Mouse (Mus musculus) lung, embryonic 14.5 days (tissue): Measurements from ENCODE around the gene Bad. TPM values are rescaled to one million over a fixed set of nuclear protein-coding genes. Genes with fewer than 3 reads are reported as not detected.
A peak's percentile ranks its signal among the peaks of the same experiment; 100 is the strongest.

Experiments
- ATAC-seq: fragments of 200-750 bp; cut with Nextera tagmentation; 2 replicates; pipeline ENCODE4 v1.8.0; 2017; ENCODE audit warnings: mild to moderate bottlenecking, moderate TSS enrichment, moderate library complexity; ENCODE audit not compliant: insufficient read depth
- DNase-seq: peaks from one replicate; pipeline ENCODE4 v3.0.0-alpha.2; 2015
- H3K27ac ChIP-seq: fragments of 300-500 bp; sonication (generic); 2 replicates; pipeline ENCODE4 v1.5.1; 2014; ENCODE audit warnings: low read depth, mild to moderate bottlenecking, moderate library complexity
- H3K27me3 ChIP-seq: fragments of 300-500 bp; sonication (generic); 2 replicates; pipeline ENCODE4 v1.6.1; 2014; ENCODE audit warnings: low read length, control low read depth; ENCODE audit not compliant: insufficient read depth
- H3K36me3 ChIP-seq: fragments of 300-500 bp; sonication (generic); 2 replicates; pipeline ENCODE4 v1.6.1; 2014; ENCODE audit warnings: control low read depth; ENCODE audit not compliant: insufficient read depth
- H3K4me1 ChIP-seq: fragments of 300-500 bp; sonication (generic); 2 replicates; pipeline ENCODE4 v1.6.1; 2014; ENCODE audit warnings: antibody characterized with exemption, control low read depth; ENCODE audit not compliant: insufficient read depth
- H3K4me2 ChIP-seq: fragments of 300-500 bp; sonication (generic); 2 replicates; pipeline ENCODE4 v1.6.1; 2014; ENCODE audit warnings: mild to moderate bottlenecking
- H3K4me3 ChIP-seq: fragments of 300-500 bp; sonication (generic); 2 replicates; pipeline ENCODE4 v1.5.1; 2014; ENCODE audit warnings: low read depth, low read length
- H3K9ac ChIP-seq: fragments of 300-500 bp; sonication (generic); 2 replicates; pipeline ENCODE4 v1.6.1; 2014
- H3K9me3 ChIP-seq: fragments of 300-500 bp; sonication (generic); 2 replicates; pipeline ENCODE4 v1.6.1; 2016; ENCODE audit warnings: low read depth, low read length, control low read depth
- CTCF ChIP-seq: IDR thresholded peaks from 2 replicates; pipeline ENCODE4 v1.5.1; 2016; ENCODE audit warnings: antibody characterized with exemption, low read depth
- WGBS: fragments of 180-500 bp; shearing (Covaris S2); extraction: QIAGEN DNeasy Blood & Tissue Kit; methylation state at CpG from one replicate; pipeline ENCODE4 v1.1.7; 2014; 5-methylcytosine and 5-hydroxymethylcytosine counted together
- polyA plus RNA-seq: library from polyadenylated mRNA; unstranded; fragments of >200 nt; fragmentation: Nextera tagmentation; extraction: Ambion mirVana; gene quantifications from 2 replicates; pipeline ENCODE4 v1.2.1, GENCODE M21; 2014

Bad gene
- polyA plus RNA-seq, 1 experiment from 2014 or later = 61.0 TPM

DNA sequence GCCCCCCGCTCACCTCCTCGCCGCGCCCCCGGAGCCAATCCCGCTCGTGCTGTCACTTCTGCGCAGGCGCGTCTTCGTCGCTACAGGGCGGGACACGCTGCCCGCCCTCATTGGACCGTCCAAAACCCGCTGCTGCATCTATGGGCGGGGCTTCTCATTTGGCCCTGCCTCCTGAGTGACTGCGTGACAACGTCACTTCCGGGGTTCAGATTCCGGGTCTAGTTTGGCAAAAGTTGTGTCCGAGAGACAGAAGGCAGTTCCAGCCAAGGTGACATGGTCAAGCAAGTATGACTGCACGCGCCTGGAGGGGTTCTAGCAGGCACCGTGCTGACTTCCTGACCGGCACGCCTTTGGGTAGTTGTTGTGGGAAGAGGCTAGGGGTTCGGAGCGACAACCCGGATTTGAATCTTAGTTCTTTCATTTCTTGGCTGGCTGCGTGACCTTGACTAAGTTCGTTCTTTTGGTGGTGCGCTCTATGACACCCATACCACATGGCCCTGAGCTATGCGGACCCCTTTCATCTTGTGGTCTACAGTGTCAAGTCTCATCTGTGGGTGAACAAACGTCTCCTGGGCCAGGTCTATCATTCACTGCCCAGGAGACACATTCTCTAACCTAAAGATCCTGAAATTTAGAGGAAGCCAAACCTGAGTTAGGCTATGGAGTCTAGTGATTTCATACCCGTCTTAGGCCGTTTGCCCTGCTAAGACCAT, 38.9 kb downstream of the Bad start, which contains the start of gene Fkbp2:
Fkbp2 (minus strand) TSS at position 121 of the 713 bp plus-strand sequence.
- DNase-seq = peak; percentile 100
- H3K27ac ChIP-seq = peak within 1 kb of the TSS; percentile 89
- H3K4me3 ChIP-seq = peak within 1 kb of the TSS; percentile 58
- peak within 1 kb of the TSS; percentile 71 for H3K4me2 ChIP-seq
- no peaks in the 10 kb centered on the region for H3K9me3 ChIP-seq
- ATAC-seq = peak; percentile 88
- H3K4me1 ChIP-seq = peaks cover 15% of the 10 kb centered on the region; the same call in 1 of the 2 replicates
- peak within 1 kb of the TSS; percentile 79 for H3K9ac ChIP-seq
- no peak for TF ChIP-seq CTCF
- H3K27me3 ChIP-seq = no peaks in the 10 kb centered on the region
- WGBS = 1% methylated on average over 38 of the region's 38 CpGs
- H3K36me3 ChIP-seq = peaks cover 51% of the 10 kb centered on the region

DNA sequence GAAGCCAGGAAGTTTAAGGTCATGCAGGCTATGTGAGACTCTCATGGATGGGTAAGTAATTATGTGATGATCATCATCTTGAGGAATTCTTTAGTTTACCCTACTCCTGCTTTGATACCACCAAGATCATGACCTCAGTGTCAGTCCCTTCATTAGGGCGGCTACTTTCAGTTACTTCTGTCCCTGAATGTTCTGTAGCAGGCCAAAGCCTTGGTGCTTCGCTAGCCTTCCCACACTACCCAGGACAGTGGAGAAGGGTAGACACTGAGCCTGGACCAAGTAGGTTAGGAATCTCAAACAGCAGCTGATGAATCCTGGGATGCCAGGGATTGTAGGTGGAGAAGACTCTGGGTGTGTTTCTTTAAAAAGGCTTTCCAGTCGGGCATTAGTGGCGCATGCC, 39.8 kb downstream of the Bad start:
- Histone ChIP-seq H3K4me3 (no peak overlapping the region), H3K36me3 (peaks cover 54% of the 10 kb centered on the region), H3K27me3 (no peaks in the 10 kb centered on the region), H3K27ac (no peak overlapping the region), H3K4me2 (peak overlapping the region; percentile 71), H3K9me3 (no peaks in the 10 kb centered on the region), H3K4me1 (peaks cover 12% of the 10 kb centered on the region; the same call in 1 of the 2 replicates), H3K9ac (no peak overlapping the region)
- no peak for ATAC-seq
- TF ChIP-seq CTCF = no peak
- DNase-seq = no peak
- WGBS = 92% methylated on average over 4 of the region's 4 CpGs

DNA sequence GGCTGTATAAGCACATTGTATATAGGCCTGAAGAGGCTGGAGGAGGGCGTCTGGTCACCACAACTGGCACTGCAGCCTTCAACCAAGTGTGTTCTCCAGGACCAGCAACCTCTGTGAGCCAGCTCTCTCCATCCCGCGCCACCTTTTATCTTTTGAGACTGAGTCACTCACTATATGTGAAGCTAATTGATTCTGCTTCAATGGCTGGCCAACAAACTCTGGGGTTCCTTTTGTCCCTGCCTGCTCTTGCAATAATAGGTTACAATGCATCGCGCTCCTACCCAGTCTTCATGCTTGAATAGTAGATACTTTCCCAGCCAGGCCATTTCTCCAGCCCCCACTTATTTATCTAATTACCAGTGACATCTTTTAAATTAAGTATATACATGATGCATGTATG, 42.0 kb downstream of the Bad start:
- 95% methylated on average over 5 of the region's 5 CpGs for WGBS
- Histone ChIP-seq H3K9ac (no peak overlapping the region), H3K9me3 (no peaks in the 10 kb centered on the region), H3K4me2 (no peak overlapping the region), H3K27me3 (no peaks in the 10 kb centered on the region), H3K36me3 (peaks cover 35% of the 10 kb centered on the region), H3K27ac (no peak overlapping the region), H3K4me3 (no peak overlapping the region), H3K4me1 (peaks cover 9% of the 10 kb centered on the region)
- DNase-seq (no peak), ATAC-seq (no peak)
- no peak for TF ChIP-seq CTCF

DNA sequence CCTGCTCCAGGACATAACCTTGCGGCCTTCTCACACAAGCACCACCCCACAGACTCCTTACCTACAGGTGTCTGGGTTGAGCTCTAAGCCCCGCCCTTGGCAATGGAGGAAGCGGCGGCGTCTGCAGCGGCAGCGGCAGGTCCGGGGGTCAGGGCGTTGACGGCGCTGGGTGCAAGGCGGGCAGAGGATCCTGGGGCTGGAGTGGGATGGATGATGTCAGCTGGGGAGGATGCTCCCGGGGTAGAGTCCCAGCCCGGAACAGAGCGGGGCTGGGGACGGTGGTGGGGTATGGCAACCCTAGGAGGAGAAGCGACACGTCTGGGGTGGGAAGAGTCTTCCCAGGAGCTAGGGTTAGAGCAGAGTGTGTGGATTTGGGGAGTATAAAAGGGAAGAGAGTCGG, 43.6 kb downstream of the Bad start:
- no peak for ATAC-seq
- WGBS = 85% methylated on average over 19 of the region's 19 CpGs

DNA sequence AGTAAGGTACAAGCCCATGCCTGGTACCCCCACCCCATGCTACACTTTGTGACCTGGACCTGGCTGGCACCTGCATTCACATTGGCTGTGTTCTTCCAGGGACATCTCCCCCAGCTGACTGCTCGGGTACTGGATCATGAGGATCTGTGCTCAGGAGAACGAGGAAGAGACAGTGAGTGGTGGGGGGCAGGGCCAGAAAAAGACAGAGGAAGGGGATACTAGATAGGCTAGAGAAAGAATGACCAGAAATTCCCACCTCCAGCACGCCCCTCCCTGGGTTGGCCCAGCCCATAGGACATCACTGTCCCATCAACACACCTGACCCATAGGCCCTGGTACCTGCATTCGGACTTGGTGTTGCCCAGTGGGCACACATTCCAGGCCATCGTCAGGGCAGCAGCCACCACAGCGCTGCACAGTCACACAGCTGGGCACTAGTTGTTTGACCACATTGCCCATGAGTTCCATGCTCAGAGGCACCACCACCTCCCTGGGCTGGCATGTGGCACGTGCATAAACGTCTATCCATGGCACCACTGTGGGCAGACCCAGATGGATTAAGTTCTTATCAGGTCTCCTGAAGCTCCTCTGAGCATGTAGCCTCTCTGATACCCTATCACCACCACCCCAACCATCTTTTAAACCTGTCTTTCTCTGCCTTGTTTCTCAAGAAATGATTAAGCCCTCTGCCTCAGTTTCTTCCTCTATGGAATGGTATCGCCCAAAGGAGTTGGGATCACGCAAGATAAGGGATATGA, 44.5 kb downstream of the Bad start:
- WGBS = 75% methylated on average over 10 of the region's 10 CpGs
- Histone ChIP-seq H3K4me3 (peak overlapping the region; percentile 85), H3K4me2 (peak overlapping the region; percentile 82), H3K9me3 (no peaks in the 10 kb centered on the region), H3K27ac (no peak overlapping the region; the same call in 1 of the 2 replicates), H3K27me3 (no peaks in the 10 kb centered on the region), H3K4me1 (peaks cover under 1% of the 10 kb centered on the region), H3K9ac (peak overlapping the region; percentile 83), H3K36me3 (peaks cover 33% of the 10 kb centered on the region)
- ATAC-seq (no peak), DNase-seq (no peak)
- no peak for TF ChIP-seq CTCF

More for the DNA sequence above, 43.6 kb downstream of the Bad start:
- DNase-seq = no peak
- Histone ChIP-seq H3K4me2 (no peak overlapping the region), H3K27me3 (no peaks in the 10 kb centered on the region), H3K27ac (no peak overlapping the region), H3K9me3 (no peaks in the 10 kb centered on the region), H3K4me1 (peaks cover 4% of the 10 kb centered on the region), H3K36me3 (peaks cover 33% of the 10 kb centered on the region), H3K4me3 (no peak overlapping the region), H3K9ac (no peak overlapping the region)
- no peak for TF ChIP-seq CTCF

DNA sequence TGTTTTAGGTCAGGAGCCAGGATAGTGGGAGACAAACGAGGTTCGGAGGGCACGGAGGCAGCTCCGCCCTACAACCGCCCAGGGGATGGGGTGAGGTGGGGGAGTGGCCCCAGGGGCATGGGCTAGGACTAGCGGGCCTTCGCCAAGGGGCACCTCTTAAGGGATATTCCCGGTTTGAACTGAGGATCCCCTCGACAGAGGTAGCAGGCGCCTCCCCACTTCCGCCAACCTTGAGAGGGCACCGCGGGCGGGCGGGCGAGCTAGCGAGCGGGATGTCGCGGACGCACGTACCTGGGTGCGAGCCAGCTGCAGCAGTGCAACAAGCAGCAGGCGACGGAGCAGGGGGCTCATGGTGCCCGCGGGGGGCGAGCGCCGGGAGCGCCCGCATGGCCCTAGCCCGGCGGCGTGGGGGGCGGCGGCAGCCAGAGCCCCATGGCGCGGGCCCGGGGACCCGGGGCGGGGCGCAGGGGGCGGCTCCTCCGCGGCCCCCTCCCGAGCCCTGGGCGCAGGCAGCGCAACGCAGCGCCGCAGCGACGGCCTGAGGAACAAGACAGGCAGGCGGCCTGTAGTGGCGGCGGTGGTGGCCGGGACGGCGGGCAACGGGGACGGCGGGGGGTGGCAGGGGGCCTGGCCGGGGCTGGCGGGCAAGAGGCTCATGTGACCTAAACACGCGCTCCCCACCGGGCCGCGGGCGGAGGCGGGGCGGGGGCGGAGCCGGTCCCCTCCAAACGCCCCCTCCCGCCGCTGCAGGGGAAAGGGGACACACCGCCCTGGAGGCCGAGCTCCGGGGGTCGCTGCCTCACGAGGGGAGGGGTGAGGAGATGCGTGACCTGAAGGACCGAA, 45.6 kb downstream of the Bad start, which contains the start of gene Vegfb:
Vegfb (minus strand) TSS at position 591 of the 843 bp plus-strand sequence.
- Histone ChIP-seq H3K9ac (peak within 1 kb of the TSS; percentile 83), H3K4me1 (no peaks in the 10 kb centered on the region; the same call in 1 of the 2 replicates), H3K9me3 (no peaks in the 10 kb centered on the region), H3K4me2 (peak within 1 kb of the TSS; percentile 82), H3K27ac (peak within 1 kb of the TSS; percentile 83), H3K36me3 (peaks cover 27% of the 10 kb centered on the region), H3K27me3 (0 out of 2 replicates have a peak, but pooled peaks cover 2% of the 10 kb centered on the region), H3K4me3 (peak within 1 kb of the TSS; percentile 85)
- DNase-seq (peak; percentile 71), ATAC-seq (peak; percentile 57)
- TF ChIP-seq CTCF = no peak
- under 1% methylated on average over 72 of the region's 85 CpGs for WGBS
